Mouse (Mus musculus): ENCODE results near the gene Cerk. TPM values are rescaled to one million over a fixed set of nuclear protein-coding genes. Genes with fewer than 3 reads are reported as not detected.
"Not testable (repeated sequence)": the region's sequence is repeated elsewhere in the genome, so short reads cannot be mapped to it uniquely, and the experiment has no call there.

Gene Cerk
- polyA plus RNA-seq, 1 experiment from 2014 or later: 16.3 TPM

GRCm38 (mm10) chr15:86205300-86205699 lies 19.4 kb upstream of the Cerk start:
- H3K4me3 ChIP-seq: no peak overlapping the region
- H3K9me3 ChIP-seq (replicated peaks): no peaks in the 10 kb centered on the region
- no peaks in the 10 kb centered on the region for H3K36me3 ChIP-seq
- H3K4me2 ChIP-seq: no peak overlapping the region
- H3K4me1 ChIP-seq (replicated peaks): peaks cover 34% of the 10 kb centered on the region
- H3K27ac ChIP-seq (ENCODE audit: poor library complexity, severe bottlenecking): no peak overlapping the region
- no peak overlapping the region for H3K9ac ChIP-seq
- 57% methylated on average over 2 of the region's 2 CpGs for WGBS
- ATAC-seq (ENCODE audit: insufficient number of reproducible peaks, low FRiP score): no peak
- peaks cover 7% of the 10 kb centered on the region; the same call in 1 of the 2 replicates for H3K27me3 ChIP-seq (replicated peaks)

- Histone ChIP-seq H3K27me3 (replicated peaks) (peaks cover 17% of the 10 kb centered on the region), H3K27ac (ENCODE audit: poor library complexity, severe bottlenecking) (no peak overlapping the region), H3K4me3 (no peak overlapping the region), H3K9ac (no peak overlapping the region), H3K9me3 (replicated peaks) (no peaks in the 10 kb centered on the region), H3K4me1 (replicated peaks) (peaks cover 31% of the 10 kb centered on the region), H3K36me3 (no peaks in the 10 kb centered on the region), H3K4me2 (peak overlapping the region; percentile 35)
- ATAC-seq (ENCODE audit: insufficient number of reproducible peaks, low FRiP score): no peak
- 37% methylated on average over 7 of the region's 7 CpGs for WGBS
These were observed 18.1 kb upstream of the Cerk start for GRCm38 (mm10) chr15:86203942-86204561.

DNA sequence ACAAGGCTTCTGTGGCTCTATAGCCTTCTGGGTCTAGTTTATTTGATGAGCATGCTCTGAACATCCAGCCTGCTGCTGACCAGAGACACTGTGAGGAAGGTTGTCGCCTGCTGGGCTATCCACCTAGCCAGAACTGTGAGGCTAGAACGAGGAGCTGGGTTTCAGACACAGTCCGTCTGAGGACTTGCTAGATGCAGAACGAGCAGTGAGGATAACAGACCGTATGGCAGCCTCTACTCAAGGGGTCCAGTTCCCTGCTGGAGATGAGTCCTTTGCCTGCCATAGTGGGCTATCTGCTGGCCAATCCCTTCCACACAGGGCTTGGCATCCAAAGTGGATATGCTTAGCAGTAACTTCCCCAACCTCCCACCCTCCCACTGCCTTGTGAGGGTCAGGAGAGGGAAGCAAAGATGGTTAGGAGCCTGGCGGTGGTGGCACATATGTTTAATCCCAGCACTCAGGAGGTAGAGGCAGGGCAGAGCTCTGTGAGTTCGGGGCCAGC lies 17.4 kb upstream of the Cerk start:
- WGBS: 81% methylated on average over 7 of the region's 7 CpGs
- Histone ChIP-seq H3K9ac (no peak overlapping the region), H3K9me3 (replicated peaks) (no peaks in the 10 kb centered on the region), H3K4me2 (no peak overlapping the region), H3K4me3 (no peak overlapping the region), H3K36me3 (no peaks in the 10 kb centered on the region), H3K4me1 (replicated peaks) (peaks cover 31% of the 10 kb centered on the region), H3K27me3 (replicated peaks) (peaks cover 17% of the 10 kb centered on the region), H3K27ac (ENCODE audit: poor library complexity, severe bottlenecking) (no peak overlapping the region)
- no peak for ATAC-seq (ENCODE audit: insufficient number of reproducible peaks, low FRiP score)

- Histone ChIP-seq H3K27me3 (replicated peaks) (peaks cover 17% of the 10 kb centered on the region), H3K4me1 (replicated peaks) (peaks cover 31% of the 10 kb centered on the region), H3K4me2 (no peak overlapping the region), H3K36me3 (no peaks in the 10 kb centered on the region), H3K27ac (ENCODE audit: poor library complexity, severe bottlenecking) (no peak overlapping the region), H3K9ac (0 out of 2 replicates have a peak overlapping the region, but pooled peaks have one; percentile 2), H3K9me3 (replicated peaks) (no peaks in the 10 kb centered on the region), H3K4me3 (no peak overlapping the region)
- 38% methylated on average over 6 of the region's 6 CpGs for WGBS
- ATAC-seq (ENCODE audit: insufficient number of reproducible peaks, low FRiP score): no peak
These were observed 16.7 kb upstream of the Cerk start for GRCm38 (mm10) chr15:86202640-86203039.

DNA sequence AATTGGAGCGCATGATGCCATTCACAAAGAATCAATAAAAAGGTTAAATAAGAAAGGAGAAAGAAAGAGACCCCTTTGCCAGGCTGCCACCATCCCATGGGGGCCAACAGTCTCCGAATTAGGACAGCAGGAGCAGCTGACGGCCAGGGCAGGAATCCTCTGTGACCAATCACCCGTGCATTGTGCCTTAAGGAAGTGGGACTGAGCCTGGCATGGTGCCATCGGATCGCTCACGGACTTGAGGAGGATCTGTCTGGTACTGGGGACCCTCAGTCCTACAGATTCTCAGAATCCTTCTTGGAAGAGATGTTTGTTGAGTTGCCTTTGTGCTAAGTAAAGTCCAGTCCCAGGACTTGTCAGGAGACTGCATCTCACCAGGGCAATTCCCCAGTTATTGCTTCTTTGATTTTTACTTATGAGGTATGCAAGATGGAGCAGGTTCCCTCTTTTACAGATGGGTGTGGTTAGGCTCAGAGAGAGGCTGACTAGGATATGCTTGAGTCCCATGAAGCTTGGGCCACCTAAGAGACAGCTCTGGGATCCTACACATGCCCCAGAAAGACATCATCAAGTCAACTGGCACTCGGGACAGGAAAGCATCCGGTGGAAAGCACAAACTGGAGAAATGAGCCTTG lies 15.9 kb upstream of the Cerk start:
- Histone ChIP-seq H3K27me3 (replicated peaks) (peaks cover 17% of the 10 kb centered on the region), H3K9me3 (replicated peaks) (no peaks in the 10 kb centered on the region), H3K36me3 (no peaks in the 10 kb centered on the region), H3K4me2 (no peak overlapping the region), H3K9ac (no peak overlapping the region), H3K27ac (ENCODE audit: poor library complexity, severe bottlenecking) (no peak overlapping the region), H3K4me3 (no peak overlapping the region), H3K4me1 (replicated peaks) (peaks cover 31% of the 10 kb centered on the region)
- 68% methylated on average over 9 of the region's 9 CpGs for WGBS
- ATAC-seq (ENCODE audit: insufficient number of reproducible peaks, low FRiP score): no peak

DNA sequence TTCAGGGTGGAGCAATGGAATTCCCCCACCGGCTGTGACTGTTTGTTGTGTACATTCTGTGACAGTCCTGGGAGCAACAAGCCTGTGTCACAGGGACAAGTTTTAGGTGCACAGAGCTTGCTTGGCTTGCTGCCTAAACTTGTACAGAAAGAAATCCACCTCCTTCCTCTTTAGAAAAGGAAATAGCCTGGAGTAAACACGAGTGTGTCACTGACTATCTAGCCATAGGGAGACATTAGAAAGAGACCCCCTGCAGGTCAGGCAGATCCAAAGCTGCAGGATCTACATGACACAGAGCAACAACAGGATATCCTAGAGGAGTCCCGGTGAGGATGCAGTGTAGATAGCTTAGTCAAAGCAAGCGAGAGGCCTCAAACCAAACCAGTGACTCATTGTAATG lies 15.2 kb upstream of the Cerk start:
- Histone ChIP-seq H3K4me2 (no peak overlapping the region), H3K4me1 (replicated peaks) (peaks cover 31% of the 10 kb centered on the region), H3K36me3 (no peaks in the 10 kb centered on the region), H3K9ac (no peak overlapping the region), H3K4me3 (no peak overlapping the region), H3K27ac (ENCODE audit: poor library complexity, severe bottlenecking) (no peak overlapping the region), H3K27me3 (replicated peaks) (peaks cover 17% of the 10 kb centered on the region), H3K9me3 (replicated peaks) (no peaks in the 10 kb centered on the region)
- ATAC-seq (ENCODE audit: insufficient number of reproducible peaks, low FRiP score): 0 out of 2 replicates have a peak, but pooled peaks have one; percentile 40
- WGBS: 35% methylated on average over 4 of the region's 4 CpGs

DNA sequence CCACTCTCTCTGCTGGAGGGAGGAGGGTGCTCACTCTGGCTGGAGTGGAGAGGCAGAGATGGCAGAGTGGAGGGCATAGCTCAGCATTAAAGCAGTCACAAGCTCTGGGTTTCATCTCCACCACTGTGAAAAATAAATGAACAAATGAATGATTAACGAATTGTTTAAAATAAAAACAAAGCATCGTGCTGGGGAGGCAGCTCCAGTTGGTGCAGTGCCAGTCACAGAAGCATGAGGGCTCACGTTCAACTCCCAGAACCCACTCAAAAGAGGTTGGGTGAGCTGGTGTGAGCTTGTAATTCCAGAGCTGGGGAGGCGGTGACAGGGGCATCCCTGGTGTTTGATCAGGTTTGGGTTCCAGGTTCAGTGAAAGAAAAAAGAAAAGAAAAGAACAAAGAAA lies 14.2 kb upstream of the Cerk start:
- Histone ChIP-seq H3K27ac (ENCODE audit: poor library complexity, severe bottlenecking) (no peak overlapping the region), H3K9ac (no peak overlapping the region), H3K4me2 (no peak overlapping the region), H3K4me3 (no peak overlapping the region), H3K4me1 (replicated peaks) (peaks cover 31% of the 10 kb centered on the region), H3K9me3 (replicated peaks) (no peaks in the 10 kb centered on the region), H3K36me3 (no peaks in the 10 kb centered on the region), H3K27me3 (replicated peaks) (peaks cover 17% of the 10 kb centered on the region)
- 50% methylated on average over 4 of the region's 4 CpGs for WGBS
- ATAC-seq (ENCODE audit: insufficient number of reproducible peaks, low FRiP score): no peak

- H3K4me3 ChIP-seq: no peak overlapping the region
- H3K27me3 ChIP-seq (replicated peaks): peaks cover 19% of the 10 kb centered on the region
- peaks cover 30% of the 10 kb centered on the region for H3K4me1 ChIP-seq (replicated peaks)
- H3K9ac ChIP-seq: no peak overlapping the region
- H3K9me3 ChIP-seq (replicated peaks): no peaks in the 10 kb centered on the region
- ATAC-seq (ENCODE audit: insufficient number of reproducible peaks, low FRiP score): no peak
- H3K4me2 ChIP-seq: no peak overlapping the region
- WGBS: 68% methylated on average over 4 of the region's 4 CpGs
- no peaks in the 10 kb centered on the region for H3K36me3 ChIP-seq
- H3K27ac ChIP-seq (ENCODE audit: poor library complexity, severe bottlenecking): no peak overlapping the region
These were observed 13.5 kb upstream of the Cerk start for GRCm38 (mm10) chr15:86199482-86199881.

- Histone ChIP-seq H3K36me3 (no peaks in the 10 kb centered on the region), H3K4me2 (no peak overlapping the region), H3K9ac (no peak overlapping the region), H3K9me3 (replicated peaks) (no peaks in the 10 kb centered on the region), H3K27me3 (replicated peaks) (peaks cover 21% of the 10 kb centered on the region), H3K27ac (ENCODE audit: poor library complexity, severe bottlenecking) (no peak overlapping the region), H3K4me3 (no peak overlapping the region), H3K4me1 (replicated peaks) (peaks cover 26% of the 10 kb centered on the region)
- 69% methylated on average over 5 of the region's 5 CpGs for WGBS
- no peak for ATAC-seq (ENCODE audit: insufficient number of reproducible peaks, low FRiP score)
These were observed 13.1 kb upstream of the Cerk start for GRCm38 (mm10) chr15:86199052-86199451.

GRCm38 (mm10) chr15:86194676-86195453 lies 8.9 kb upstream of the Cerk start:
- not testable (repeated sequence) for H3K36me3 ChIP-seq; H3K9me3 ChIP-seq (replicated peaks); H3K4me2 ChIP-seq; H3K9ac ChIP-seq; H3K4me3 ChIP-seq; H3K4me1 ChIP-seq (replicated peaks); H3K27ac ChIP-seq (ENCODE audit: poor library complexity, severe bottlenecking)
- WGBS: 53% methylated on average over 55 of the region's 55 CpGs
- peaks cover 16% of the 10 kb centered on the region for H3K27me3 ChIP-seq (replicated peaks)
- peak; percentile 99 for ATAC-seq (ENCODE audit: insufficient number of reproducible peaks, low FRiP score)

- peaks cover 9% of the 10 kb centered on the region; the same call in 1 of the 2 replicates for H3K27me3 ChIP-seq (replicated peaks)
- no peak for ATAC-seq (ENCODE audit: insufficient number of reproducible peaks, low FRiP score)
- H3K9me3 ChIP-seq (replicated peaks): 0 out of 2 replicates have a peak, but pooled peaks cover 6% of the 10 kb centered on the region
- no peak overlapping the region for H3K4me3 ChIP-seq
- peaks cover 22% of the 10 kb centered on the region for H3K4me1 ChIP-seq (replicated peaks)
- H3K36me3 ChIP-seq: no peaks in the 10 kb centered on the region
- no peak overlapping the region for H3K9ac ChIP-seq
- H3K27ac ChIP-seq (ENCODE audit: poor library complexity, severe bottlenecking): no peak overlapping the region
- no peak overlapping the region for H3K4me2 ChIP-seq
- 57% methylated on average over 3 of the region's 3 CpGs for WGBS
These were observed 6.0 kb upstream of the Cerk start for GRCm38 (mm10) chr15:86191933-86192332.

Data from heart, embryonic 12.5 days (tissue).